Mouse (Mus musculus): ENCODE measurements at regions not wholly inside any gene's neighbourhood (a gene's known extent, or its start where the extent isn't known, plus 50 kb on each side); places are given as distances from the start of the nearest gene placed in this dataset.

GRCm38 (mm10) chr1:183552617-183553016 is 134.6 kb downstream of the Hhipl2 start:
- no peak overlapping the region for H3K27ac ChIP-seq (replicated peaks)
- H3K9ac ChIP-seq: no peak overlapping the region
- no peaks in the 10 kb centered on the region for H3K36me3 ChIP-seq (replicated peaks)
- no peak overlapping the region for H3K4me3 ChIP-seq (replicated peaks)
- 76% methylated on average over 4 of the region's 4 CpGs for WGBS (ENCODE audit: insufficient replicate concordance)
- no peaks in the 10 kb centered on the region for H3K4me1 ChIP-seq (replicated peaks)
- H3K9me3 ChIP-seq (replicated peaks): no peaks in the 10 kb centered on the region
- no peak overlapping the region for H3K4me2 ChIP-seq
- ATAC-seq (ENCODE audit: insufficient read depth): no peak
- no peaks in the 10 kb centered on the region for H3K27me3 ChIP-seq

- Histone ChIP-seq H3K4me3 (replicated peaks) (no peak overlapping the region), H3K27ac (replicated peaks) (no peak overlapping the region), H3K27me3 (no peaks in the 10 kb centered on the region), H3K9me3 (replicated peaks) (no peaks in the 10 kb centered on the region), H3K36me3 (replicated peaks) (no peaks in the 10 kb centered on the region), H3K9ac (no peak overlapping the region), H3K4me1 (replicated peaks) (no peaks in the 10 kb centered on the region), H3K4me2 (no peak overlapping the region)
- ATAC-seq (ENCODE audit: insufficient read depth): no peak
- WGBS (ENCODE audit: insufficient replicate concordance): 56% methylated on average over 8 of the region's 8 CpGs
These were observed 135.2 kb downstream of the Hhipl2 start for GRCm38 (mm10) chr1:183553219-183553618.

- no peaks in the 10 kb centered on the region for H3K36me3 ChIP-seq (replicated peaks)
- WGBS (ENCODE audit: insufficient replicate concordance): 82% methylated on average over 3 of the region's 3 CpGs
- no peak overlapping the region for H3K9ac ChIP-seq
- no peaks in the 10 kb centered on the region for H3K4me1 ChIP-seq (replicated peaks)
- no peaks in the 10 kb centered on the region for H3K27me3 ChIP-seq
- no peak overlapping the region for H3K4me3 ChIP-seq (replicated peaks)
- no peak overlapping the region for H3K4me2 ChIP-seq
- no peak for ATAC-seq (ENCODE audit: insufficient read depth)
- H3K27ac ChIP-seq (replicated peaks): no peak overlapping the region
- no peaks in the 10 kb centered on the region for H3K9me3 ChIP-seq (replicated peaks)
These were observed 144.8 kb downstream of the Hhipl2 start for GRCm38 (mm10) chr1:183562853-183563252.

GRCm38 (mm10) chr1:183573621-183574585 is 155.9 kb downstream of the Hhipl2 start:
- Histone ChIP-seq H3K9ac (no peak overlapping the region), H3K27me3 (no peaks in the 10 kb centered on the region), H3K4me2 (no peak overlapping the region), H3K27ac (replicated peaks) (no peak overlapping the region), H3K36me3 (replicated peaks) (no peaks in the 10 kb centered on the region), H3K4me3 (replicated peaks) (no peak overlapping the region), H3K9me3 (replicated peaks) (no peaks in the 10 kb centered on the region), H3K4me1 (replicated peaks) (no peaks in the 10 kb centered on the region)
- WGBS (ENCODE audit: insufficient replicate concordance): 52% methylated on average over 10 of the region's 10 CpGs
- no peak for ATAC-seq (ENCODE audit: insufficient read depth)

DNA sequence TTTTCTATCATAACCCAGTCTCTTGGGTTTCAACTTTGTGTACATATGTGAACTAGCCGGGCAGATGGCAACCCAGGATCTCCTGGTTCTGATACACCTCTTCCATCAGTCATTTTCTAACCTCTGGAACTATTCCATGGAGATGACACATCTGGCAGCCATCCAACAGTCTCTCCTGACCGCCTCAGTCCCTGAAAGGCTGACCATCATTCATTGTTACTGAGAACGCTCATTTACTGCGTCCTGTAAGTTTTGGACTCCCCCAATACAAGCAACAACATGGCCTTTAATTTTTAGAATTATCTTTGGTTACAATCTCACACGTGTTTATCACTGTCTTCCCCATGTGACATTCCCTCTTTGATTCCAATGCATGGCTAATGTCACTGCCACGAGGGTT is 166.8 kb downstream of the Hhipl2 start:
- 49% methylated on average over 6 of the region's 6 CpGs for WGBS (ENCODE audit: insufficient replicate concordance)
- Histone ChIP-seq H3K27ac (replicated peaks) (no peak overlapping the region), H3K9ac (no peak overlapping the region), H3K9me3 (replicated peaks) (no peaks in the 10 kb centered on the region), H3K27me3 (no peaks in the 10 kb centered on the region), H3K4me2 (no peak overlapping the region), H3K36me3 (replicated peaks) (no peaks in the 10 kb centered on the region), H3K4me3 (replicated peaks) (no peak overlapping the region), H3K4me1 (replicated peaks) (no peaks in the 10 kb centered on the region)
- no peak for ATAC-seq (ENCODE audit: insufficient read depth)

DNA sequence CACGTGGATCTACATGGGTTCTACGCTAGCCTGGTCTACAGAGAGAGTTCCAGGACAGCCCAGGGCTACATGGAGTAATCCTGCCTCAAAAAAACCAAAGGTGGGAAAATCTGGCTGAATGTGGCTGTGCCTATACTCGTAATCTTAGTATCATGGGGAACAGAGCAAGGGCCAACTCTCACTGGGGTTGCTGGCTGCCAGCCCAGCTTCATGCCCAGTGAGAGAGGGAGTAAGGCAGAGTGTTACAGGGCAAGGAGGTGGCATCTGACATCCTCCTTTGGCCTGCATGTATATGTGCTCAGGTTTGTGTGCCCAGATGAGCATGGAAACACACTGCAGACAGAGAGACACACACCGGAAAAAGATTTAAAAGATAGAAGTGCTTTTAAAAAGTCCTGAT is 168.4 kb downstream of the Hhipl2 start:
- no peaks in the 10 kb centered on the region for H3K4me1 ChIP-seq (replicated peaks)
- no peak overlapping the region for H3K4me2 ChIP-seq
- 55% methylated on average over 4 of the region's 4 CpGs for WGBS (ENCODE audit: insufficient replicate concordance)
- no peak overlapping the region for H3K9ac ChIP-seq
- H3K27ac ChIP-seq (replicated peaks): no peak overlapping the region
- no peaks in the 10 kb centered on the region for H3K36me3 ChIP-seq (replicated peaks)
- no peak for ATAC-seq (ENCODE audit: insufficient read depth)
- no peak overlapping the region for H3K4me3 ChIP-seq (replicated peaks)
- no peaks in the 10 kb centered on the region for H3K27me3 ChIP-seq
- H3K9me3 ChIP-seq (replicated peaks): no peaks in the 10 kb centered on the region

GRCm38 (mm10) chr1:183595306-183595705 is 177.3 kb downstream of the Hhipl2 start:
- Histone ChIP-seq H3K27me3 (no peaks in the 10 kb centered on the region), H3K4me3 (replicated peaks) (no peak overlapping the region), H3K9me3 (replicated peaks) (no peaks in the 10 kb centered on the region), H3K9ac (no peak overlapping the region), H3K27ac (replicated peaks) (no peak overlapping the region), H3K4me1 (replicated peaks) (no peaks in the 10 kb centered on the region), H3K36me3 (replicated peaks) (no peaks in the 10 kb centered on the region), H3K4me2 (no peak overlapping the region)
- 60% methylated on average over 5 of the region's 5 CpGs for WGBS (ENCODE audit: insufficient replicate concordance)
- ATAC-seq (ENCODE audit: insufficient read depth): no peak

DNA sequence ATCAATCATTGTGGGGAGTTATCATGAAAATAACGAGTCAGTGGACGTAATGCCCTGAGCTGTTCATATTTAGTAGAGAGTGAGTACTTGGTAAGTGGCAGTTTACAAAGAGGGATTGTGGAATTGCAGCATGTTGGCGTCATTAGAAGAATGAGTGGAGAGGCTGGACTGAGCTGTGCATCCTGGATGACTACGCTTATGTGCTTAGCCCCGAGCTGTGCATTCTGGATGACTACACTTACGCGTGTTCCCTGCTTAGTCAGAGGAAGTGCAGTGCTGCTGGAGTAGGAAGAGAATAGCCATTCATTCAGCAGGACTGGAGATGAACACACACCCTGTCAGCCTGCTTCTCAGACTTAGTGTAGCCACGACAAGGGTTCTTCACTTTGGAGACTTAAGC is 182.5 kb downstream of the Hhipl2 start:
- no peak overlapping the region for H3K4me3 ChIP-seq (replicated peaks)
- 57% methylated on average over 8 of the region's 8 CpGs for WGBS (ENCODE audit: insufficient replicate concordance)

GRCm38 (mm10) chr1:183611966-183612694 is 194.1 kb downstream of the Hhipl2 start:
- Histone ChIP-seq H3K4me1 (replicated peaks) (no peaks in the 10 kb centered on the region), H3K4me2 (no peak overlapping the region), H3K27me3 (no peaks in the 10 kb centered on the region), H3K9me3 (replicated peaks) (no peaks in the 10 kb centered on the region), H3K36me3 (replicated peaks) (no peaks in the 10 kb centered on the region), H3K27ac (replicated peaks) (no peak overlapping the region), H3K9ac (no peak overlapping the region), H3K4me3 (replicated peaks) (no peak overlapping the region)
- ATAC-seq (ENCODE audit: insufficient read depth): no peak
- WGBS (ENCODE audit: insufficient replicate concordance): 58% methylated on average over 8 of the region's 8 CpGs

More for the DNA sequence above, 182.5 kb downstream of the Hhipl2 start:
- no peaks in the 10 kb centered on the region for H3K36me3 ChIP-seq (replicated peaks)
- no peak overlapping the region for H3K4me2 ChIP-seq
- no peaks in the 10 kb centered on the region for H3K27me3 ChIP-seq
- H3K4me1 ChIP-seq (replicated peaks): no peaks in the 10 kb centered on the region
- no peaks in the 10 kb centered on the region for H3K9me3 ChIP-seq (replicated peaks)
- H3K9ac ChIP-seq: no peak overlapping the region
- no peak for ATAC-seq (ENCODE audit: insufficient read depth)
- no peak overlapping the region for H3K27ac ChIP-seq (replicated peaks)

DNA sequence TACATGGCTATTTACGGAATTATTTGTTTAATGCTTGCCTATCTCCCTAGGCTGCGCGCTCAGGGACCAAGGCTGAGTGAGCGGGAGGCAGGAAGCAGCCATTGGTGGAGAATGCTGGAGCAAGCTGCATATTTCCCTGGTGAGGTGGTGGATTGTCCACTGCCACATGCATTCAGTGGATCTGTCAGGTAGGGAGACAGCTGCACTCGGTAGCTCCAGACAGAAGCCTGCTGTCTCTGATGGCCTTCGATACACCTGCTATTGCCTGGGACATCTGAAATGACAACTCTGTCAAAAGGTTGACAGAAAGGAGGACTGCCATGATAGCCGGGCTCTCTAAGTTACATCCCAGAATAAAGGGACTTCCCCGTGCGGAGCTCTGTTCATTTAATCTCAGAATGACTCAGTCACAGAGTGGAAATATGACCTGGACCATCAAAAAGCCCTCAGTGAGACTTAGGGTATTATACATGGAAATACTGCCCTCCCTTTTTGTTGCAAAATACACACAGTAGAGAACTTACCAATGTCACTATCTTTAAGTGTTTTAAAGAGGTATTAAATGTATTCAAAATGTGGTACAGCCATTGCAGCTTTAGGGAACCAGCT is 201.5 kb downstream of the Hhipl2 start:
- H3K9ac ChIP-seq: no peak overlapping the region
- H3K9me3 ChIP-seq (replicated peaks): no peaks in the 10 kb centered on the region
- no peak overlapping the region for H3K27ac ChIP-seq (replicated peaks)
- no peak overlapping the region for H3K4me3 ChIP-seq (replicated peaks)
- H3K4me1 ChIP-seq (replicated peaks): no peaks in the 10 kb centered on the region
- H3K27me3 ChIP-seq: no peaks in the 10 kb centered on the region
- no peaks in the 10 kb centered on the region for H3K36me3 ChIP-seq (replicated peaks)
- 73% methylated on average over 9 of the region's 9 CpGs for WGBS (ENCODE audit: insufficient replicate concordance)
- no peak for ATAC-seq (ENCODE audit: insufficient read depth)
- no peak overlapping the region for H3K4me2 ChIP-seq

DNA sequence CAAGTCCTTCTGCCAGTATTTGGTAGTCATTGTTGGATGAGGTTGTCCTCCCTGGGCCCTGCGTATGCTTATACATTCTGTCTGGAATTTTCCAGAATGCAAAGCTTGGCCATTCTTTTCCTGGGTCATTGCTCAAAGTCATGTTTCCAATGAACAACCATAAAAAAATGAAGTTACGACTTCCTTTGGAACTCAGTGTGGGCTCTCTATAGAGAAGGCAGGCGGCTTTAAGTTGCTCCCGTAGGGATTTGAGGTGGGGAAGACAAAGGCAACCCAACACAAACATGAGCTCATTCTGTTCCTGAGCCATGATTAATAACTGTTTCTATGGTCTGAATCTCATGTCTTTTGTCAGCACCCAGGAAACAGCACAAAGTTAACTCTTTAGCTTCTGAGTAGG is 204.3 kb downstream of the Hhipl2 start:
- 66% methylated on average over 4 of the region's 4 CpGs for WGBS (ENCODE audit: insufficient replicate concordance)
- Histone ChIP-seq H3K9me3 (replicated peaks) (no peaks in the 10 kb centered on the region), H3K36me3 (replicated peaks) (no peaks in the 10 kb centered on the region), H3K4me2 (no peak overlapping the region), H3K27me3 (no peaks in the 10 kb centered on the region), H3K4me1 (replicated peaks) (no peaks in the 10 kb centered on the region), H3K9ac (no peak overlapping the region), H3K27ac (replicated peaks) (no peak overlapping the region), H3K4me3 (replicated peaks) (no peak overlapping the region)
- no peak for ATAC-seq (ENCODE audit: insufficient read depth)
